Mouse (Mus musculus) lung, adult 2 months (tissue): ENCODE results near the gene Lgr5.

Experiments used
- CTCF ChIP-seq: fragments of 200-500 bp; IDR thresholded peaks from 2 replicates; pipeline ENCODE4 v1.5.1; 2011; ENCODE audit warnings: mild to moderate bottlenecking, low read length, control low read depth; ENCODE audit not compliant: insufficient read depth
- POLR2A ChIP-seq: fragments of 200-500 bp; IDR thresholded peaks from 2 replicates; pipeline ENCODE4 v1.6.1; 2011; ENCODE audit warnings: low read depth, mild to moderate bottlenecking, control low read depth, low read length, borderline replicate concordance; ENCODE audit errors: extremely low read depth

DNA sequence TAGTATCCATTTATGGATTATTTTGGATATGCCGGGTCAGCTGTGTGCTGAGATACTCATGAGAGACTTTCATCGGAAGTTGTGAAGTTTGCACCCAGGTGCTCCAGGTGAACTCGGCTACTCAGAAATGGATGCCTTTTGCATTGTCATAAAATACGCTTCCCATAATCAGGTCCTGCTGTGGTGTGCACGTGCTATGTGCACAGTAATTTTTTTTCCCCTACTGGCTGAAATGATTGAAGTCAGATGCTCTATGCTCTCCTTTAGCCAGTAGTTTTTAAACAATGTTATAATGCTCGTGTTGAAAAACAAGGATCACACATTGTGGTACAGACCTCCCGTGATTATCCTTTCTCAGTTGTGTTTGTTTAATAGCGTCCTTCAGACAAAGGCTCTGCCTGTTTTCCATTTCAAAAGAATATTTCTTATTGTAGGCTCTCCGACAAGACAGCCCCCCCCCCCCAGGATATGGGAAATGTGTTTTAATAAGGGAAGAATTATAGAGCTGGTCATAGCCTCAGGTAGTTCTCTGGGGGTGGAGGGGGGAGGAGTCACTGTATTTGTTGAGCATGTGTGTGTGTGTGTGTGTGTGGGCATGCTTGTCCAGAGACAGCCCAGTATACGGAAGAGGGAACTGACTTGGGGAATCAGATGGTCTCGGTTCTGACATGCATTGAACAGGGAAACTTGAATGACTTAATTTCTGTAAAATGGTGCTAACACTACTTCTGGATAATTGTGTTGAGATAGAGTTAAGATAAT, 34.0 kb downstream of the Lgr5 start:
- TF ChIP-seq CTCF = no peak
- TF ChIP-seq POLR2A = no peak
